Mouse (Mus musculus): ENCODE measurements at regions not wholly inside any gene's neighbourhood (a gene's known extent, or its start where the extent isn't known, plus 50 kb on each side); places are given as distances from the start of the nearest gene placed in this dataset.

- no peaks in the 10 kb centered on the region for H3K36me3 ChIP-seq (ENCODE audit: control insufficient read depth, insufficient read depth)
- H3K27me3 ChIP-seq (ENCODE audit: control insufficient read depth, insufficient read depth, low read length): no peaks in the 10 kb centered on the region
- WGBS: 27% methylated on average over 4 of the region's 4 CpGs
- H3K27ac ChIP-seq (ENCODE audit: low read length): no peak overlapping the region
- H3K9ac ChIP-seq (ENCODE audit: low read length): no peak overlapping the region
- H3K4me2 ChIP-seq (ENCODE audit: low read depth, low read length): no peak overlapping the region
- no peak for ATAC-seq (replicated peaks; ENCODE audit: extremely low read depth, insufficient read depth, low FRiP score)
- no peak overlapping the region for H3K4me3 ChIP-seq (ENCODE audit: low read length)
- H3K4me1 ChIP-seq (ENCODE audit: control insufficient read depth, insufficient read depth, low read length): no peaks in the 10 kb centered on the region
- H3K9me3 ChIP-seq (replicated peaks; ENCODE audit: control insufficient read depth, low read length): no peaks in the 10 kb centered on the region
Observed at GRCm38 (mm10) chr6:49930104-49930503, 107.6 kb downstream of the Npy start.

- ATAC-seq (replicated peaks; ENCODE audit: extremely low read depth, insufficient read depth, low FRiP score): no peak
- H3K9me3 ChIP-seq (replicated peaks; ENCODE audit: control insufficient read depth, low read length): no peaks in the 10 kb centered on the region
- H3K27me3 ChIP-seq (ENCODE audit: control insufficient read depth, insufficient read depth, low read length): no peaks in the 10 kb centered on the region
- no peak overlapping the region for H3K4me2 ChIP-seq (ENCODE audit: low read depth, low read length)
- H3K36me3 ChIP-seq (ENCODE audit: control insufficient read depth, insufficient read depth): no peaks in the 10 kb centered on the region
- no peak overlapping the region for H3K4me3 ChIP-seq (ENCODE audit: low read length)
- H3K27ac ChIP-seq (ENCODE audit: low read length): no peak overlapping the region
- H3K4me1 ChIP-seq (ENCODE audit: control insufficient read depth, insufficient read depth, low read length): no peaks in the 10 kb centered on the region
- no peak overlapping the region for H3K9ac ChIP-seq (ENCODE audit: low read length)
- 81% methylated on average over 9 of the region's 9 CpGs for WGBS
Observed at GRCm38 (mm10) chr6:49943087-49943486, 120.6 kb downstream of the Npy start.

GRCm38 (mm10) chr6:49958891-49959290, 136.4 kb downstream of the Npy start:
- Histone ChIP-seq H3K4me2 (ENCODE audit: low read depth, low read length) (no peak overlapping the region), H3K27ac (ENCODE audit: low read length) (no peak overlapping the region), H3K4me1 (ENCODE audit: control insufficient read depth, insufficient read depth, low read length) (no peaks in the 10 kb centered on the region), H3K4me3 (ENCODE audit: low read length) (no peak overlapping the region), H3K9me3 (replicated peaks; ENCODE audit: control insufficient read depth, low read length) (no peaks in the 10 kb centered on the region), H3K9ac (ENCODE audit: low read length) (no peak overlapping the region), H3K27me3 (ENCODE audit: control insufficient read depth, insufficient read depth, low read length) (no peaks in the 10 kb centered on the region), H3K36me3 (ENCODE audit: control insufficient read depth, insufficient read depth) (no peaks in the 10 kb centered on the region)
- no peak for ATAC-seq (replicated peaks; ENCODE audit: extremely low read depth, insufficient read depth, low FRiP score)
- 88% methylated on average over 8 of the region's 8 CpGs for WGBS

GRCm38 (mm10) chr6:49961166-49961565, 138.7 kb downstream of the Npy start:
- Histone ChIP-seq H3K27ac (ENCODE audit: low read length) (no peak overlapping the region), H3K4me1 (ENCODE audit: control insufficient read depth, insufficient read depth, low read length) (no peaks in the 10 kb centered on the region), H3K4me2 (ENCODE audit: low read depth, low read length) (no peak overlapping the region), H3K36me3 (ENCODE audit: control insufficient read depth, insufficient read depth) (no peaks in the 10 kb centered on the region), H3K27me3 (ENCODE audit: control insufficient read depth, insufficient read depth, low read length) (no peaks in the 10 kb centered on the region), H3K9me3 (replicated peaks; ENCODE audit: control insufficient read depth, low read length) (no peaks in the 10 kb centered on the region), H3K4me3 (ENCODE audit: low read length) (no peak overlapping the region), H3K9ac (ENCODE audit: low read length) (no peak overlapping the region)
- WGBS: 74% methylated on average over 4 of the region's 4 CpGs
- no peak for ATAC-seq (replicated peaks; ENCODE audit: extremely low read depth, insufficient read depth, low FRiP score)

- 82% methylated on average over 5 of the region's 5 CpGs for WGBS
- Histone ChIP-seq H3K27ac (ENCODE audit: low read length) (no peak overlapping the region), H3K27me3 (ENCODE audit: control insufficient read depth, insufficient read depth, low read length) (no peaks in the 10 kb centered on the region), H3K9me3 (replicated peaks; ENCODE audit: control insufficient read depth, low read length) (no peaks in the 10 kb centered on the region), H3K4me3 (ENCODE audit: low read length) (no peak overlapping the region), H3K4me2 (ENCODE audit: low read depth, low read length) (no peak overlapping the region), H3K36me3 (ENCODE audit: control insufficient read depth, insufficient read depth) (no peaks in the 10 kb centered on the region), H3K4me1 (ENCODE audit: control insufficient read depth, insufficient read depth, low read length) (no peaks in the 10 kb centered on the region), H3K9ac (ENCODE audit: low read length) (no peak overlapping the region)
- no peak for ATAC-seq (replicated peaks; ENCODE audit: extremely low read depth, insufficient read depth, low FRiP score)
Observed at GRCm38 (mm10) chr6:49965944-49966545, 143.5 kb downstream of the Npy start.

- no peak overlapping the region for H3K4me3 ChIP-seq (ENCODE audit: low read length)
- no peaks in the 10 kb centered on the region for H3K27me3 ChIP-seq (ENCODE audit: control insufficient read depth, insufficient read depth, low read length)
- H3K9ac ChIP-seq (ENCODE audit: low read length): no peak overlapping the region
- H3K36me3 ChIP-seq (ENCODE audit: control insufficient read depth, insufficient read depth): no peaks in the 10 kb centered on the region
- H3K9me3 ChIP-seq (replicated peaks; ENCODE audit: control insufficient read depth, low read length): no peaks in the 10 kb centered on the region
- H3K27ac ChIP-seq (ENCODE audit: low read length): no peak overlapping the region
- H3K4me1 ChIP-seq (ENCODE audit: control insufficient read depth, insufficient read depth, low read length): no peaks in the 10 kb centered on the region
- H3K4me2 ChIP-seq (ENCODE audit: low read depth, low read length): no peak overlapping the region
- WGBS: 75% methylated on average over 3 of the region's 3 CpGs
- ATAC-seq (replicated peaks; ENCODE audit: extremely low read depth, insufficient read depth, low FRiP score): no peak
Observed at GRCm38 (mm10) chr6:49966555-49966954, 143.5 kb upstream of the Mpp6 start.

- WGBS: 69% methylated on average over 7 of the region's 7 CpGs
- H3K36me3 ChIP-seq (ENCODE audit: control insufficient read depth, insufficient read depth): no peaks in the 10 kb centered on the region
- no peak overlapping the region for H3K9ac ChIP-seq (ENCODE audit: low read length)
- no peaks in the 10 kb centered on the region for H3K27me3 ChIP-seq (ENCODE audit: control insufficient read depth, insufficient read depth, low read length)
- H3K4me2 ChIP-seq (ENCODE audit: low read depth, low read length): no peak overlapping the region
- ATAC-seq (replicated peaks; ENCODE audit: extremely low read depth, insufficient read depth, low FRiP score): no peak
- no peak overlapping the region for H3K4me3 ChIP-seq (ENCODE audit: low read length)
- H3K4me1 ChIP-seq (ENCODE audit: control insufficient read depth, insufficient read depth, low read length): no peaks in the 10 kb centered on the region
- no peak overlapping the region for H3K27ac ChIP-seq (ENCODE audit: low read length)
- H3K9me3 ChIP-seq (replicated peaks; ENCODE audit: control insufficient read depth, low read length): no peaks in the 10 kb centered on the region
Observed at GRCm38 (mm10) chr6:49973258-49973865, 136.7 kb upstream of the Mpp6 start.

GRCm38 (mm10) chr6:49977783-49978182, 132.3 kb upstream of the Mpp6 start:
- no peak overlapping the region for H3K4me2 ChIP-seq (ENCODE audit: low read depth, low read length)
- no peak for ATAC-seq (replicated peaks; ENCODE audit: extremely low read depth, insufficient read depth, low FRiP score)
- 48% methylated on average over 11 of the region's 11 CpGs for WGBS

GRCm38 (mm10) chr6:49983740-49984139, 126.3 kb upstream of the Mpp6 start:
- no peak for ATAC-seq (replicated peaks; ENCODE audit: extremely low read depth, insufficient read depth, low FRiP score)
- 66% methylated on average over 4 of the region's 4 CpGs for WGBS
- Histone ChIP-seq H3K4me2 (ENCODE audit: low read depth, low read length) (no peak overlapping the region), H3K4me1 (ENCODE audit: control insufficient read depth, insufficient read depth, low read length) (peaks cover 4% of the 10 kb centered on the region; the same call in 1 of the 2 replicates), H3K9ac (ENCODE audit: low read length) (no peak overlapping the region), H3K4me3 (ENCODE audit: low read length) (no peak overlapping the region), H3K27me3 (ENCODE audit: control insufficient read depth, insufficient read depth, low read length) (no peaks in the 10 kb centered on the region), H3K9me3 (replicated peaks; ENCODE audit: control insufficient read depth, low read length) (no peaks in the 10 kb centered on the region), H3K27ac (ENCODE audit: low read length) (no peak overlapping the region), H3K36me3 (ENCODE audit: control insufficient read depth, insufficient read depth) (no peaks in the 10 kb centered on the region)

More at GRCm38 (mm10) chr6:49977783-49978182, 132.3 kb upstream of the Mpp6 start:
- Histone ChIP-seq H3K9ac (ENCODE audit: low read length) (no peak overlapping the region), H3K36me3 (ENCODE audit: control insufficient read depth, insufficient read depth) (no peaks in the 10 kb centered on the region), H3K27ac (ENCODE audit: low read length) (no peak overlapping the region), H3K9me3 (replicated peaks; ENCODE audit: control insufficient read depth, low read length) (no peaks in the 10 kb centered on the region), H3K27me3 (ENCODE audit: control insufficient read depth, insufficient read depth, low read length) (no peaks in the 10 kb centered on the region), H3K4me1 (ENCODE audit: control insufficient read depth, insufficient read depth, low read length) (no peaks in the 10 kb centered on the region), H3K4me3 (ENCODE audit: low read length) (no peak overlapping the region)

Data from heart, embryonic 16.5 days (tissue).